Mouse (Mus musculus): ENCODE measurements at regions not wholly inside any gene's neighbourhood (a gene's known extent, or its start where the extent isn't known, plus 50 kb on each side); places are given as distances from the start of the nearest gene placed in this dataset.

DNA sequence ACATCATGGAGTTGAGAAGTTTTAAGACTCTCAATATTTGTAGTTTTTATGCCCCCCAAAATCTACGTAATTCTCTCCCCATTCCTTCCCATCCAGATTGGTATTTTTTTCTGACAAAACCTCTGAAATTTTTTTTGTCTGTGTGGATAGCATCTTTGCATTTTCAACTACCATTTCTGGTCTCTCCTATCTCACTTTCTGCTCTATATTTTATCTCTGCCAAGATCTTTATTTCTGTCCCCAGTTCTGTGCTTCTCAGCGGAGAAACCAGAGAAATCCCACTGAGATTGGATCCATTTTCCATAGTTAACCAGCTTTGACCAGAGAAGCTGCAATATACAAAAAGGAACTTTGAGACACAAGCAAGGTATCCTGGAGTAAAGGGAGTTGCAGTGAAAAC, 65.9 kb downstream of the Olfr16 start:
- intact Hi-C loops (cut with DNase I), result no loop called here
- DNase-seq (ENCODE audit: low spot score in 2 of 2), result peak in 1 of 2 experiments; percentile 14

DNA sequence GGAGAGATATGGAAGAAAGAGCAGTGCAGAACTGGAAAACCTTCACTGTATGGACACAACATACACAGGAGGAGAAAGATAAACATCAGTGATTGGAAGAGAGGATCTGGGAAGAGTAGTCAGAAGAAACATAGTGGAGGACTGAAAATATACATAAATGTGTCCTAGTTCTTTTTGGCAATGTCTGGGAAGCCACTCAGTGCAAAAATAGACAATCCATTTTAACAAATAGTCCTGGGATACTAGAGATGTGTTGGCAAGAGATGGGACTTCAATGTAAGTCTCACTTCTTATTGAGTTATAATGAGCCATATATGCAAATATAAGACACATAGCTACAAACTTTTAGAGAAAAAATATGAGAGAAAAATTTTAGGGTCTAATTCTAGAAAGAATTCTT, 83.1 kb downstream of the Olfr16 start:
- peak in 1 of 2 experiments; percentile 46 for DNase-seq (ENCODE audit: low spot score in 2 of 2)
- intact Hi-C loops (cut with DNase I), result loop anchor here (10.0 kb wide), 1 partner anchor 278 kb away; no protein-coding TSS in a partner anchor
